Mouse (Mus musculus) heart, postnatal 0 days (tissue): ENCODE data around the gene Rexo1. TPM values are rescaled to one million over a fixed set of nuclear protein-coding genes. Genes with fewer than 3 reads are reported as not detected.
A peak's percentile ranks its signal among the peaks of the same experiment; 100 is the strongest.

ENCODE experiments used
- ATAC-seq: fragments of 200-750 bp; cut with Nextera tagmentation; 2 replicates; pipeline ENCODE4 v1.8.0; 2017; ENCODE audit warnings: low read depth, moderate number of reproducible peaks, moderate library complexity; ENCODE audit not compliant: insufficient read depth
- DNase-seq: peaks from one replicate; pipeline ENCODE4 v3.0.0-alpha.2; 2016; ENCODE audit warnings: low spot score
- H3K27ac ChIP-seq: fragments of 300-500 bp; sonication (generic); 2 replicates; pipeline ENCODE4 v1.5.1; 2014; ENCODE audit warnings: low read depth, mild to moderate bottlenecking
- H3K27me3 ChIP-seq: fragments of 300-500 bp; sonication (generic); 2 replicates; pipeline ENCODE4 v1.6.1; 2014; ENCODE audit warnings: low read length, mixed read lengths; ENCODE audit not compliant: control insufficient read depth, insufficient read depth
- H3K36me3 ChIP-seq: fragments of 300-500 bp; sonication (generic); replicated peaks from 2 replicates; pipeline ENCODE4 v1.6.1; 2014; ENCODE audit warnings: low read length, mixed read lengths; ENCODE audit not compliant: control insufficient read depth, insufficient read depth
- H3K4me1 ChIP-seq: fragments of 300-500 bp; sonication (generic); 2 replicates; pipeline ENCODE4 v1.6.1; 2014; ENCODE audit warnings: antibody characterized with exemption; ENCODE audit not compliant: control insufficient read depth, insufficient read depth
- H3K4me2 ChIP-seq: fragments of 300-500 bp; sonication (generic); 2 replicates; pipeline ENCODE4 v1.6.1; 2014; ENCODE audit warnings: low read depth, mild to moderate bottlenecking, low read length, moderate library complexity
- H3K4me3 ChIP-seq: fragments of 300-500 bp; sonication (generic); 2 replicates; pipeline ENCODE4 v1.5.1; 2014; ENCODE audit warnings: low read depth, low read length
- H3K9ac ChIP-seq: fragments of 300-500 bp; sonication (generic); replicated peaks from 2 replicates; pipeline ENCODE4 v1.6.1; 2014; ENCODE audit warnings: low read depth, low read length, mixed read lengths
- H3K9me3 ChIP-seq: fragments of 300-500 bp; sonication (generic); replicated peaks from 2 replicates; pipeline ENCODE4 v1.6.1; 2016; ENCODE audit warnings: low read length; ENCODE audit not compliant: control insufficient read depth
- CTCF ChIP-seq: IDR thresholded peaks from 2 replicates; pipeline ENCODE4 v1.5.1; 2016; ENCODE audit warnings: antibody characterized with exemption, control low read depth, low read depth
- EP300 ChIP-seq: IDR thresholded peaks from 2 replicates; pipeline ENCODE4 v1.6.1; 2016; ENCODE audit warnings: antibody characterized with exemption, low read depth
- WGBS: fragments of 180-500 bp; shearing (Covaris S2); extraction: QIAGEN DNeasy Blood & Tissue Kit; methylation state at CpG from one replicate; pipeline ENCODE4 v1.1.7; 2014; 5-methylcytosine and 5-hydroxymethylcytosine counted together
- polyA plus RNA-seq: library from polyadenylated mRNA; unstranded; fragments of >200 nt; fragmentation: Nextera tagmentation; extraction: Ambion mirVana; gene quantifications from 2 replicates; pipeline ENCODE4 v1.2.1, GENCODE M21; 2015
- total RNA-seq: library from RNA; depleted of rRNA; stranded (reverse); fragments of >200 nt; gene quantifications from 2 replicates; pipeline ENCODE4 v1.2.3, GENCODE M21; 2014; ENCODE audit warnings: low replicate concordance

Rexo1 gene
- total and polyA plus RNA-seq, 2 experiments from 2014 or later = 7.6 to 13.1 TPM

GRCm38 (mm10) chr10:80570419-80570818, 9.1 kb upstream of the Rexo1 start:
- Histone ChIP-seq H3K4me2 (peak overlapping the region; percentile 47; the same call in 1 of the 2 replicates), H3K4me1 (peaks cover 23% of the 10 kb centered on the region), H3K27ac (peak overlapping the region; percentile 7), H3K9ac (0 out of 2 replicates have a peak overlapping the region, but pooled peaks have one; percentile 18), H3K27me3 (no peaks in the 10 kb centered on the region), H3K9me3 (no peaks in the 10 kb centered on the region), H3K36me3 (peaks cover 8% of the 10 kb centered on the region; the same call in 1 of the 2 replicates), H3K4me3 (no peak overlapping the region)
- no peak for ATAC-seq
- TF ChIP-seq EP300 (no peak), CTCF (no peak)
- 81% methylated on average over 10 of the region's 10 CpGs for WGBS
- no peak for DNase-seq

GRCm38 (mm10) chr10:80569664-80570066, 8.3 kb upstream of the Rexo1 start:
- H3K27me3 ChIP-seq = no peaks in the 10 kb centered on the region
- 42% methylated on average over 10 of the region's 10 CpGs for WGBS
- ATAC-seq (peak; percentile 65), DNase-seq (peak; percentile 69)
- TF ChIP-seq CTCF = no peak
- TF ChIP-seq EP300 = no peak
- peaks cover 8% of the 10 kb centered on the region; the same call in 1 of the 2 replicates for H3K36me3 ChIP-seq
- peak overlapping the region; percentile 7; the same call in 1 of the 2 replicates for H3K27ac ChIP-seq
- H3K4me3 ChIP-seq = no peak overlapping the region
- no peaks in the 10 kb centered on the region for H3K9me3 ChIP-seq
- peaks cover 23% of the 10 kb centered on the region for H3K4me1 ChIP-seq
- peak overlapping the region; percentile 47; the same call in 1 of the 2 replicates for H3K4me2 ChIP-seq
- 0 out of 2 replicates have a peak overlapping the region, but pooled peaks have one; percentile 20 for H3K9ac ChIP-seq

GRCm38 (mm10) chr10:80568876-80569275, 7.5 kb upstream of the Rexo1 start:
- Histone ChIP-seq H3K9ac (no peak overlapping the region), H3K36me3 (peaks cover 8% of the 10 kb centered on the region; the same call in 1 of the 2 replicates), H3K4me3 (no peak overlapping the region), H3K27me3 (no peaks in the 10 kb centered on the region), H3K4me2 (no peak overlapping the region), H3K9me3 (no peaks in the 10 kb centered on the region), H3K4me1 (peaks cover 23% of the 10 kb centered on the region), H3K27ac (no peak overlapping the region)
- WGBS = 96% methylated on average over 26 of the region's 29 CpGs
- DNase-seq = no peak
- no peak for ATAC-seq
- TF ChIP-seq EP300 (no peak), CTCF (no peak)

GRCm38 (mm10) chr10:80566375-80567092, 5.2 kb upstream of the Rexo1 start:
- Histone ChIP-seq H3K4me1 (peaks cover 19% of the 10 kb centered on the region), H3K4me3 (no peak overlapping the region), H3K27me3 (no peaks in the 10 kb centered on the region), H3K9me3 (no peaks in the 10 kb centered on the region), H3K4me2 (peak overlapping the region; percentile 20; the same call in 1 of the 2 replicates), H3K9ac (no peak overlapping the region), H3K27ac (no peak overlapping the region), H3K36me3 (peaks cover 8% of the 10 kb centered on the region; the same call in 1 of the 2 replicates)
- TF ChIP-seq CTCF = peak; percentile 93
- no peak for TF ChIP-seq EP300
- ATAC-seq (no peak), DNase-seq (peak; percentile 53)
- 31% methylated on average over 17 of the region's 17 CpGs for WGBS

GRCm38 (mm10) chr10:80560621-80561020, 739 bp downstream of the Rexo1 start:
- DNase-seq = no peak
- H3K27ac ChIP-seq = peak overlapping the region; percentile 89
- ATAC-seq = no peak
- no peaks in the 10 kb centered on the region for H3K27me3 ChIP-seq
- H3K9ac ChIP-seq = peak overlapping the region; percentile 94
- TF ChIP-seq EP300 (no peak), CTCF (no peak)
- no peaks in the 10 kb centered on the region for H3K36me3 ChIP-seq
- 2% methylated on average over 13 of the region's 13 CpGs for WGBS
- H3K4me3 ChIP-seq = peak overlapping the region; percentile 93
- no peaks in the 10 kb centered on the region for H3K9me3 ChIP-seq
- peak overlapping the region; percentile 79 for H3K4me2 ChIP-seq
- H3K4me1 ChIP-seq = peaks cover 14% of the 10 kb centered on the region; the same call in 1 of the 2 replicates
